Mouse (Mus musculus) macrophage (primary cell): ENCODE measurements around the gene Abcc6. TPM values are rescaled to one million over a fixed set of nuclear protein-coding genes. Genes with fewer than 3 reads are reported as not detected.
"Not testable (repeated sequence)": the region's sequence is repeated elsewhere in the genome, so short reads cannot be mapped to it uniquely, and the experiment has no call there.

ENCODE experiments used
- H3K27ac ChIP-seq: fragments of 350-480 bp; formaldehyde crosslinking; 2 replicates; pipeline ENCODE4 v1.9.0; 2021
- H3K36me3 ChIP-seq: fragments of 350-480 bp; formaldehyde crosslinking; 2 replicates; pipeline ENCODE4 v1.9.0; 2021; ENCODE audit errors: inconsistent target
- H3K4me3 ChIP-seq: fragments of 350-480 bp; formaldehyde crosslinking; 2 replicates; pipeline ENCODE4 v1.9.0; 2021; ENCODE audit errors: inconsistent target
- H3K79me2 ChIP-seq: fragments of 350-480 bp; formaldehyde crosslinking; 2 replicates; pipeline ENCODE4 v1.9.0; 2021; ENCODE audit errors: inconsistent target
- whole genome bisulfite sequencing: methylation state at CpG from one replicate; pipeline ENCODE4 v1.1.7; 2026; ENCODE audit warnings: inconsistent platforms; ENCODE audit not compliant: missing documents; 5-methylcytosine and 5-hydroxymethylcytosine counted together
- polyA plus RNA-seq: library from polyadenylated mRNA; stranded (reverse); fragments of 250-400 nt; gene quantifications from 3 replicates; pipeline ENCODE4 v1.2.4, GENCODE M21; 2018; ENCODE audit warnings: inconsistent platforms

The Abcc6 gene
- polyA plus RNA-seq, 1 experiment from 2014 or later: not detected

- 55% methylated on average over 4 of the region's 4 CpGs for WGBS
- Histone ChIP-seq H3K79me2 (no peaks in the 10 kb centered on the region), H3K27ac (no peak overlapping the region), H3K36me3 (no peaks in the 10 kb centered on the region), H3K4me3 (no peak overlapping the region)
Observed at GRCm38 (mm10) chr7:46002748-46003147, 27.4 kb downstream of the Abcc6 start.

GRCm38 (mm10) chr7:46000577-46000976 is 29.5 kb downstream of the Abcc6 start:
- no peak overlapping the region for H3K4me3 ChIP-seq
- 86% methylated on average over 4 of the region's 4 CpGs for WGBS
- H3K36me3 ChIP-seq: no peaks in the 10 kb centered on the region
- no peak overlapping the region for H3K27ac ChIP-seq
- no peaks in the 10 kb centered on the region for H3K79me2 ChIP-seq

GRCm38 (mm10) chr7:45992470-45992869 is 37.6 kb downstream of the Abcc6 start:
- no peak overlapping the region for H3K4me3 ChIP-seq
- H3K79me2 ChIP-seq: no peaks in the 10 kb centered on the region
- H3K27ac ChIP-seq: no peak overlapping the region
- 20% methylated on average over 8 of the region's 8 CpGs for WGBS
- no peaks in the 10 kb centered on the region for H3K36me3 ChIP-seq

DNA sequence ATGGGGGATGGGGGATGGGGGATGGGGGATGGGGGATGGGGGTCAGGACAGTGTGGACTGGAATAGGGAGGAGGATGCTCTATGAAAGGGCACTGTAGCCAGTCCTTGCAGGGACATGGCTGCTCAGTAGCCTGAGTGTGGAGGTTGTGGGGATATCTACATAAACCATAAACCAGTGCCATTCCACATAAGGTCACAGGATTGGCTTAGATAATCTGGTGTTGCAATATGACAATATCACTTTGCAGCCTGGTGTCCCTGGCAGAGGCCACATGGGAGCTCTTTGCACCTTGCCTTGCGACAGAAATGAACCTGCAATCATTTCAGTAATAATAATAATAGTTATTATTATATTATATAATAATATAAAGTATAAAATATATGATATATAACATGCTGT is 41.8 kb downstream of the Abcc6 start:
- H3K36me3 ChIP-seq: no peaks in the 10 kb centered on the region
- H3K79me2 ChIP-seq: no peaks in the 10 kb centered on the region
- WGBS: 100% methylated on average over 1 of the region's 1 CpGs
- no peak overlapping the region for H3K4me3 ChIP-seq
- no peak overlapping the region for H3K27ac ChIP-seq

GRCm38 (mm10) chr7:45986893-45987292 is 43.2 kb downstream of the Abcc6 start:
- Histone ChIP-seq H3K27ac (no peak overlapping the region), H3K79me2 (no peaks in the 10 kb centered on the region), H3K36me3 (no peaks in the 10 kb centered on the region), H3K4me3 (no peak overlapping the region)
- 93% methylated on average over 3 of the region's 6 CpGs for WGBS

- no peaks in the 10 kb centered on the region for H3K79me2 ChIP-seq
- no peak overlapping the region for H3K27ac ChIP-seq
- H3K36me3 ChIP-seq: no peaks in the 10 kb centered on the region
- H3K4me3 ChIP-seq: no peak overlapping the region
- 83% methylated on average over 5 of the region's 5 CpGs for WGBS
Observed at GRCm38 (mm10) chr7:45981612-45982011, 48.5 kb downstream of the Abcc6 start.

- WGBS: 82% methylated on average over 6 of the region's 6 CpGs
- H3K27ac ChIP-seq: no peak overlapping the region
- H3K4me3 ChIP-seq: no peak overlapping the region
- H3K36me3 ChIP-seq: no peaks in the 10 kb centered on the region
- no peaks in the 10 kb centered on the region for H3K79me2 ChIP-seq
Observed at GRCm38 (mm10) chr7:45974512-45974911, 55.6 kb downstream of the Abcc6 start.

DNA sequence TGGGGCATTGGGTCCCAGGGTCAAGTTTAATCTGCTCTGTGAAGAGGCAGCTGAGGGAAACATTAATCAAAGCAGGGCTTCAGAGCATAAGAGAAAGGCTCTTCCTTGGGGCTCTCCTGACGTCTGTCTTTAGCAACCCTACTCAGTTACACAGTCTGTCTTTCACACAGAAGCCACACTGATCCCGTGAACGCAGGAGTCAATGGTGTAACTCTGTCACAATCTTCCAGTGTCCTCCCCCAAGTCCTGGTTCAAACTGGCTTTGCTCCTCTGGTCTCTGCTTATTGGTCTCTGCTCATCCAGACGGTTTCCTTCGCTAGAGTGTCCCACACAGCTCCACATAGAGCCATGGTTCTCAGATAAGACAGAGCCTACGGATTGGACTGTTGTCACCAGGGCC is 56.0 kb downstream of the Abcc6 start:
- no peak overlapping the region for H3K27ac ChIP-seq
- WGBS: 75% methylated on average over 6 of the region's 6 CpGs

GRCm38 (mm10) chr7:45973271-45973687 is 56.8 kb downstream of the Abcc6 start:
- H3K4me3 ChIP-seq: no peak overlapping the region
- H3K27ac ChIP-seq: no peak overlapping the region
- H3K36me3 ChIP-seq: no peaks in the 10 kb centered on the region
- H3K79me2 ChIP-seq: no peaks in the 10 kb centered on the region
- WGBS: 89% methylated on average over 6 of the region's 6 CpGs

More for the DNA sequence above, 56.0 kb downstream of the Abcc6 start:
- H3K36me3 ChIP-seq: no peaks in the 10 kb centered on the region
- no peaks in the 10 kb centered on the region for H3K79me2 ChIP-seq
- no peak overlapping the region for H3K4me3 ChIP-seq

- no peaks in the 10 kb centered on the region for H3K79me2 ChIP-seq
- 49% methylated on average over 11 of the region's 11 CpGs for WGBS
- no peak overlapping the region for H3K4me3 ChIP-seq
- H3K27ac ChIP-seq: no peak overlapping the region
- H3K36me3 ChIP-seq: no peaks in the 10 kb centered on the region
Observed at GRCm38 (mm10) chr7:45971831-45972723, 58.0 kb downstream of the Abcc6 start.

GRCm38 (mm10) chr7:45956611-45957010 is 73.5 kb downstream of the Abcc6 start:
- Histone ChIP-seq H3K79me2 (no peaks in the 10 kb centered on the region), H3K27ac (no peak overlapping the region), H3K36me3 (no peaks in the 10 kb centered on the region), H3K4me3 (no peak overlapping the region)
- WGBS: 49% methylated on average over 4 of the region's 4 CpGs

- Histone ChIP-seq H3K4me3 (no peak overlapping the region), H3K79me2 (no peaks in the 10 kb centered on the region), H3K36me3 (no peaks in the 10 kb centered on the region), H3K27ac (no peak overlapping the region)
- WGBS: 81% methylated on average over 4 of the region's 4 CpGs
Observed at GRCm38 (mm10) chr7:45949061-45949460, 81.0 kb downstream of the Abcc6 start.

DNA sequence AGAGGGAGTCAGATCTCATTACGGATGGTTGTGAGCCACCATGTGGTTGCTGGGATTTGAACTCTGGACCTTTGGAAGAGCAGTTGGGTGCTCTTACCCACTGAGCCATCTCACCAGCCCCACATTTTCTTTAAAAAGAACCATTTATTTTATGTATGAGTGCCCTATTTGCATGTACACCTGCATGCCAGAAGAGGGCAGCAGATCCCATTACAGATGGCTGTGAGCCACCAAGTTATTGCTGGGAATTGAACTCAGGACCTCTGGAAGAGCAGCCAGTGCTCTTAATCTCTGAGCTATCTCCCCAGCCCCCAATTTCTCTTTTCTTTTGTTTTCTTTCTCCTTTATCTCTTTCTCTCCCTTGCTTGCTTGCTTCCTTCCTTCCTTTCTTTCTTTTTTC is 86.8 kb downstream of the Abcc6 start:
- not testable (repeated sequence) for H3K4me3 ChIP-seq, H3K79me2 ChIP-seq, H3K36me3 ChIP-seq, H3K27ac ChIP-seq
- 40% methylated on average over 1 of the region's 1 CpGs for WGBS

DNA sequence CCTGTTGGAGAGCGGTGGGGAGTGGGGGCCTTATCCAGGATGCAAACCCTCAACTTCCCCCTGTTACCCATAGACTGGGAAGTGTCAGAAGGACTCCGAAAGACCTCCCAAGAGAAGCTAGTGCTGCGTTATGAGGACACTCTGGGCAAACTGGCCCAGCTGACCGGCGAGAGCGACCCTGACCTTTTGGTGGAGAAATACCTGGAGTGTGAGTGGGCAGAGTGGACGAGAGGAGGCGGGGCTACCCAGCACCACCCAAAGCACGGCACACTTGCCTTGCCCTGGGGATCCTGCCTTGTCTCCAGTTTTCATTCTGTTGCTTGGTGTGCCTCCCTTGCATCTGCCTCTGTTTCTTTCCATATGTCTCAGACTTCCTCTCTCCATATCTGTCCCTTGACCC is 88.1 kb downstream of the Abcc6 start:
- WGBS: 82% methylated on average over 8 of the region's 9 CpGs
- Histone ChIP-seq H3K27ac (no peak overlapping the region), H3K79me2 (no peaks in the 10 kb centered on the region), H3K36me3 (no peaks in the 10 kb centered on the region), H3K4me3 (no peak overlapping the region)

DNA sequence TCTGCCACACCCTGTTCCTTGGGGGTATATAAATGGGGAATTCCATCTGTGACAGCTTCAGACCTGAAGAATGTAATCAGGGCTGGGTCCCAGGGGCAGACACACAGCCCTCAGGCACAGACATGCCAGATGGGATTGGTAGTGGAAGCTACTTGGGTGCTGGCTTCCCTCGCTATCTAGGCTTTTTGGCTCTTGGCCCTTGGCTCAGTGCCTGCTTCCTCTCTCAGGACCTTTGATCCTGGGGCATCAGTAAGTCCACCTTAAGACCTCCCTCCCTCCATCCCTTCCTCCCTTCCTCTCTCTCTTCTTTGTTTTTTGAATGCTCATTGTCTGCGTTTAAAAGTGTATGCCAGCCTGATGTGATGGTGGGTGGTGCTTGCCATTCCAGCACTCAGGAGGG is 90.3 kb downstream of the Abcc6 start:
- no peaks in the 10 kb centered on the region for H3K79me2 ChIP-seq
- no peaks in the 10 kb centered on the region for H3K36me3 ChIP-seq
- no peak overlapping the region for H3K27ac ChIP-seq
- WGBS: 46% methylated on average over 2 of the region's 2 CpGs
- no peak overlapping the region for H3K4me3 ChIP-seq

DNA sequence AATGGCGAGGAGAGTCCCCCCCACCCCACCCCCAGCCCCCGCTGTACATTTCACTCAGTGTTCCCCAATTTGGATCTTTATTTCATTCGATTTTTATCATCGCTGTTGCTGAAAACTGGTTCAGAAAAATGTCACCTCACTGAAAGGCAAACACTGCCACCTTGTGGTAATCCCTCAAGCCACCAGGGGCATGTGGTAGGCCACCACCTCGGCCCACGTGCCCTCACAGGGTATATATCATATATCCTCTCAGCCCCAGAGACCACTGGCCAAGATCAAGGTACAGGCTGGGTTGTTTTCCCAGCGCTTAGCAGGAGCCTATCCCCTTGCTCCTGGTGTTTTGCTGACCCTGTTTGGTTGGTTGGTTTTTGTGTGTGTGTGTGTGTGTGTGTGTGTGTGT is 95.0 kb downstream of the Abcc6 start:
- no peaks in the 10 kb centered on the region for H3K36me3 ChIP-seq
- H3K27ac ChIP-seq: no peak overlapping the region
- WGBS: 10% methylated on average over 6 of the region's 7 CpGs
- H3K79me2 ChIP-seq: no peaks in the 10 kb centered on the region
- H3K4me3 ChIP-seq: no peak overlapping the region
